Mouse (Mus musculus) megakaryocyte, embryonic 14.5 days (primary cell): ENCODE measurements around the gene Crip2.

Source experiments
- FLI1 ChIP-seq: IDR thresholded peaks from 2 replicates; pipeline ENCODE4 v1.6.1; 2012; ENCODE audit warnings: low read length, inconsistent platforms, mixed read lengths
- GATA1 ChIP-seq: IDR thresholded peaks from 3 replicates; pipeline ENCODE4 v1.6.1; 2012; ENCODE audit warnings: mixed read lengths, low read length, inconsistent platforms, borderline replicate concordance

- TF ChIP-seq GATA1 (no peak), FLI1 (no peak)
These were observed 31.3 kb upstream of the Crip2 start for GRCm38 (mm10) chr12:113108528-113109283.
